Mouse (Mus musculus) liver, postnatal 0 days (tissue): ENCODE measurements around the gene Arhgap15. TPM values are rescaled to one million over a fixed set of nuclear protein-coding genes. Genes with fewer than 3 reads are reported as not detected.
A peak's percentile ranks its signal among the peaks of the same experiment; 100 is the strongest.

Experiments
- ATAC-seq: fragments of 200-750 bp; cut with Nextera tagmentation; 2 replicates; pipeline ENCODE4 v1.8.0; 2017; ENCODE audit warnings: mild to moderate bottlenecking, moderate library complexity
- DNase-seq: peaks from one replicate; pipeline ENCODE4 v3.0.0-alpha.2; 2016
- H3K27ac ChIP-seq: fragments of 300-500 bp; sonication (generic); 2 replicates; pipeline ENCODE4 v1.5.1; 2014; ENCODE audit warnings: antibody characterized with exemption, moderate library complexity, mild to moderate bottlenecking, low read depth
- H3K27me3 ChIP-seq: fragments of 300-500 bp; sonication (generic); 2 replicates; pipeline ENCODE4 v1.6.1; 2014; ENCODE audit warnings: low read length, control low read depth, mixed read lengths; ENCODE audit not compliant: insufficient read depth
- H3K36me3 ChIP-seq: fragments of 300-500 bp; sonication (generic); replicated peaks from 2 replicates; pipeline ENCODE4 v1.6.1; 2014; ENCODE audit warnings: mild to moderate bottlenecking, control low read depth, low read length, moderate library complexity, mixed read lengths; ENCODE audit not compliant: insufficient read depth
- H3K4me1 ChIP-seq: fragments of 300-500 bp; sonication (generic); 2 replicates; pipeline ENCODE4 v1.6.1; 2014; ENCODE audit warnings: antibody characterized with exemption, mild to moderate bottlenecking, control low read depth; ENCODE audit not compliant: insufficient read depth
- H3K4me2 ChIP-seq: fragments of 300-500 bp; sonication (generic); 2 replicates; pipeline ENCODE4 v1.6.1; 2014; ENCODE audit warnings: low read depth, mild to moderate bottlenecking, low read length, moderate library complexity, mixed read lengths
- H3K4me3 ChIP-seq: fragments of 300-500 bp; sonication (generic); 2 replicates; pipeline ENCODE4 v1.5.1; 2014; ENCODE audit warnings: low read depth, low read length
- H3K9ac ChIP-seq: fragments of 300-500 bp; sonication (generic); replicated peaks from 2 replicates; pipeline ENCODE4 v1.6.1; 2014; ENCODE audit warnings: mild to moderate bottlenecking, moderate library complexity
- H3K9me3 ChIP-seq: fragments of 300-500 bp; sonication (generic); 2 replicates; pipeline ENCODE4 v1.6.1; 2016; ENCODE audit warnings: mild to moderate bottlenecking, control low read depth, low read length, mixed read lengths
- CTCF ChIP-seq: sonication (generic); IDR thresholded peaks from 2 replicates; pipeline ENCODE4 v1.5.1; 2016; ENCODE audit warnings: antibody characterized with exemption, low read depth
- EP300 ChIP-seq: IDR thresholded peaks from 2 replicates; pipeline ENCODE4 v1.6.1; 2016; ENCODE audit warnings: antibody characterized with exemption, low read depth, mild to moderate bottlenecking
- WGBS: fragments of 180-500 bp; shearing (Covaris S2); extraction: QIAGEN DNeasy Blood & Tissue Kit; methylation state at CpG from one replicate; pipeline ENCODE4 v1.1.7; 2014; ENCODE audit not compliant: insufficient replicate concordance; 5-methylcytosine and 5-hydroxymethylcytosine counted together
- polyA plus RNA-seq: library from polyadenylated mRNA; unstranded; fragments of >200 nt; fragmentation: Nextera tagmentation; extraction: Ambion mirVana; gene quantifications from 2 replicates; pipeline ENCODE4 v1.2.1, GENCODE M21; 2015

Arhgap15 gene
- polyA plus RNA-seq, 1 experiment from 2014 or later: 6.3 TPM

- 51% methylated on average over 5 of the region's 5 CpGs for WGBS
- Histone ChIP-seq H3K4me2 (no peak overlapping the region), H3K27ac (no peak overlapping the region), H3K9ac (no peak overlapping the region), H3K27me3 (no peaks in the 10 kb centered on the region), H3K36me3 (no peaks in the 10 kb centered on the region), H3K4me3 (no peak overlapping the region), H3K4me1 (no peaks in the 10 kb centered on the region), H3K9me3 (no peaks in the 10 kb centered on the region)
- ATAC-seq: no peak
- no peak for DNase-seq
- TF ChIP-seq EP300: no peak
- no peak for TF ChIP-seq CTCF
These were observed 551.3 kb downstream of the Arhgap15 start for GRCm38 (mm10) chr2:44299909-44300308.

DNA sequence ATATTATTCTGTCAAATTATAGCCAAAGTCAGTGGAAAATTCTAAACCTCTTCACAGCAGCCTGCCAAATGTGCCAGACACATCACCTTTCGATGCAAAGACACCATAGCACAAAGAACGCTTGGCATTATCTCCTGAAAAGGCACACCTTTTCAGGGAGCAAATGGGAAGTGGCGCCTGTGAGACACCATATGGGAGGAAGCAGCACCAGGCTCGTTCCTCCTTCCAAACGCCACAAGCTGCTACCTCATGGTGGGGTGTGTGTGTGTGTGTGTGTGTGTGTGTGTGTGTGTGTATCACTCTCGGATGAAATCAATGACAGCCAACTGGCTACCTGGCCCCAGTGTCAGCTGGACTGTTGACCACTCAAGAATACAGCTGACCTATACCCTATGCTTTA lies 551.8 kb downstream of the Arhgap15 start:
- no peaks in the 10 kb centered on the region for H3K36me3 ChIP-seq
- H3K9me3 ChIP-seq: no peaks in the 10 kb centered on the region
- TF ChIP-seq CTCF: no peak
- no peak for TF ChIP-seq EP300
- ATAC-seq (no peak), DNase-seq (no peak)
- WGBS: 51% methylated on average over 6 of the region's 6 CpGs
- no peaks in the 10 kb centered on the region for H3K4me1 ChIP-seq
- H3K9ac ChIP-seq: no peak overlapping the region
- no peak overlapping the region for H3K4me2 ChIP-seq
- H3K4me3 ChIP-seq: no peak overlapping the region
- no peaks in the 10 kb centered on the region for H3K27me3 ChIP-seq
- H3K27ac ChIP-seq: no peak overlapping the region

DNA sequence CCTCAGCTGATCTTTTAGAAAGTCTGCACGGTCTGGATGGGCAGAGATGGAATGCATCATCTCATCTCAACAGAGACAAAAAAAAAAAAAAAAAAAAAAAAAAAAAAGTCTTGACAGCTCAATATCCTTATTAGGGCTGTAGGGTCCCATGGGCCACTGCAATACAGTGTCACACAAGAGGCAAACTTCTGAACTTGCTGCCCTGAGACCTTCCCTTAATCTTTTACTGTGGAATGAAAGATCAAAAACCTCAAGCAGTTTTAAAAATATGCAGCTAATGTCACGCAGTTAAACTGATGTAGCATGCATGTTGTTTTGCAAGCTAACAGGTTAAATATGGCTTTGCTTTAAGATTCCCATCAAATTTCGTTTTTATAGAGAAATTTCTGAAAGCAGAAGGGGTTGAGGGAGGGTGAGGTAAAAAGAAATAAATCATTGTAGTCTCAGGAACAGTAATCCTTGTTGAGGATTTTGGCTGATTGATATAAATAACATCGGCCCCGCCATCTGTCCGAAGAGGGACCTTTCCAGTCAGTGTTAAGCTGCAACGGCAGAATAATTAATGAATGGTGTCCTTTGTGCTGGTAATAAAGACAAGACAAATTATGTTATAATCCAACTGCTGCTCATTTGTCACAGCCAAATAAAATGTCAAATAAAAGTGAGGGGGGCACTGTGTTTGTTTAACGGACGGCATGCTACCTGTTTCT lies 555.8 kb downstream of the Arhgap15 start:
- Histone ChIP-seq H3K27ac (no peak overlapping the region), H3K9me3 (no peaks in the 10 kb centered on the region), H3K4me2 (no peak overlapping the region), H3K36me3 (no peaks in the 10 kb centered on the region), H3K4me3 (no peak overlapping the region), H3K9ac (no peak overlapping the region), H3K4me1 (no peaks in the 10 kb centered on the region), H3K27me3 (no peaks in the 10 kb centered on the region)
- no peak for TF ChIP-seq CTCF
- no peak for TF ChIP-seq EP300
- no peak for ATAC-seq
- DNase-seq: no peak
- WGBS: 76% methylated on average over 9 of the region's 9 CpGs

GRCm38 (mm10) chr2:44304971-44305808 lies 556.6 kb downstream of the Arhgap15 start:
- Histone ChIP-seq H3K9me3 (no peaks in the 10 kb centered on the region), H3K36me3 (no peaks in the 10 kb centered on the region), H3K4me2 (no peak overlapping the region), H3K9ac (no peak overlapping the region), H3K27me3 (no peaks in the 10 kb centered on the region), H3K27ac (no peak overlapping the region), H3K4me3 (no peak overlapping the region), H3K4me1 (no peaks in the 10 kb centered on the region)
- ATAC-seq (no peak), DNase-seq (no peak)
- 74% methylated on average over 16 of the region's 17 CpGs for WGBS
- TF ChIP-seq CTCF (no peak), EP300 (no peak)

DNA sequence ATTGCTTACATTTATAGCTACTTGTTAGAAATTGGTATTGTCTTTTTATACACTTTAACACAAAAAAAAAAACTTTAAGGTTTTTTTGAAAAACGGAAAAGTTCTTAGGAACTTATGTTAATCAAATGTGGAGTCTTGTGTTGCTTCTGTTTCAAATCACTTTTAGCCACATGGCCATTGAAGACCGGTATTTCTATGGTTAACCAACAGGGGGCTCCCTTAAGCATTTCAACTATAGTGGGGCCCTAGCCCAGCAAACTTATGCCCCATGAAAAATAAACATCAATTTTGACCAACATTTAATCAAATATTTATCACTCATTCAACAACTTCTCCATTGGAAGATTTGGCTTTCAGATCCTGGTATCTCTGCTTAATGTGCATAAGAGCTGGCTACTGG lies 557.5 kb downstream of the Arhgap15 start:
- TF ChIP-seq CTCF (peak; percentile 28; the same call in 1 of the 2 replicates), EP300 (no peak)
- H3K9ac ChIP-seq: no peak overlapping the region
- H3K36me3 ChIP-seq: no peaks in the 10 kb centered on the region
- H3K4me2 ChIP-seq: no peak overlapping the region
- no peaks in the 10 kb centered on the region for H3K9me3 ChIP-seq
- no peak overlapping the region for H3K4me3 ChIP-seq
- no peaks in the 10 kb centered on the region for H3K27me3 ChIP-seq
- no peaks in the 10 kb centered on the region for H3K4me1 ChIP-seq
- H3K27ac ChIP-seq: no peak overlapping the region
- DNase-seq: no peak
- WGBS: 56% methylated on average over 2 of the region's 2 CpGs
- no peak for ATAC-seq

DNA sequence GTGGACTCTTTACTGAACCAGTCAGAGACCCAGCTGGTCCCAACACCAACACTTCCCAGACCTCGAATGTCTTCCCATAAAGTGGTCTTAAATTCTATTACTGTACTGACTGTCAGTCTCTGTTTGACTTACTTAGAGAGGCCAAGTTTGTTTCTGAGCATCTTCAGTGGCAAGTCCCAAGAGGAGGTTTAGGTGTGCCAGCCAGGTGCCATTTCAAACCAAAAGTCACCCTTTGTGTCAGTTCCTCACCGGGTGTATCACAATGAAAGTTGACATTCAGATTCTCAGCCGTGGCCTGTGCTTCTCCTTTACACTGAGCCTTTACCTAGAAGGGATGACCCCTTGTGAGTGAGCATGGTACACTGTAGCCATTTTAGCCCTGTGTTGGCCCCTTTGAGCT lies 560.5 kb downstream of the Arhgap15 start:
- H3K4me2 ChIP-seq: no peak overlapping the region
- H3K27me3 ChIP-seq: no peaks in the 10 kb centered on the region
- TF ChIP-seq EP300: no peak
- no peak for TF ChIP-seq CTCF
- 0 out of 2 replicates have a peak, but pooled peaks cover 2% of the 10 kb centered on the region for H3K4me1 ChIP-seq
- H3K9ac ChIP-seq: no peak overlapping the region
- WGBS: 81% methylated on average over 3 of the region's 3 CpGs
- H3K4me3 ChIP-seq: no peak overlapping the region
- no peaks in the 10 kb centered on the region for H3K9me3 ChIP-seq
- H3K27ac ChIP-seq: no peak overlapping the region
- DNase-seq: no peak
- ATAC-seq: no peak
- H3K36me3 ChIP-seq: no peaks in the 10 kb centered on the region
